Mouse (Mus musculus) neural tube, embryonic 12.5 days (tissue): Measurements from ENCODE around the gene Kl. TPM values are rescaled to one million over a fixed set of nuclear protein-coding genes. Genes with fewer than 3 reads are reported as not detected.

Experiments
- ATAC-seq: fragments of 200-750 bp; cut with Nextera tagmentation; 2 replicates; pipeline ENCODE4 v1.8.0; 2017; ENCODE audit warnings: low read depth, mild to moderate bottlenecking, moderate TSS enrichment, moderate library complexity; ENCODE audit not compliant: low FRiP score
- H3K27ac ChIP-seq: fragments of 300-500 bp; sonication (generic); 2 replicates; pipeline ENCODE4 v1.5.1; 2016
- H3K27me3 ChIP-seq: fragments of 300-500 bp; sonication (generic); replicated peaks from 2 replicates; pipeline ENCODE4 v1.6.1; 2016; ENCODE audit warnings: mild to moderate bottlenecking
- H3K36me3 ChIP-seq: fragments of 300-500 bp; sonication (generic); 2 replicates; pipeline ENCODE4 v1.6.1; 2016; ENCODE audit warnings: mild to moderate bottlenecking
- H3K4me1 ChIP-seq: fragments of 300-500 bp; sonication (generic); 2 replicates; pipeline ENCODE4 v1.6.1; 2016
- H3K4me2 ChIP-seq: fragments of 300-500 bp; sonication (generic); replicated peaks from 2 replicates; pipeline ENCODE4 v1.6.1; 2016; ENCODE audit warnings: mild to moderate bottlenecking
- H3K4me3 ChIP-seq: fragments of 300-500 bp; sonication (generic); 2 replicates; pipeline ENCODE4 v1.5.1; 2016
- H3K9ac ChIP-seq: fragments of 300-500 bp; sonication (generic); 2 replicates; pipeline ENCODE4 v1.6.1; 2016; ENCODE audit warnings: mild to moderate bottlenecking
- H3K9me3 ChIP-seq: fragments of 300-500 bp; sonication (generic); 2 replicates; pipeline ENCODE4 v1.6.1; 2016; ENCODE audit warnings: mild to moderate bottlenecking
- WGBS: fragments of 180-500 bp; shearing (Covaris S2); methylation state at CpG from one replicate; pipeline ENCODE4 v1.1.7; 2016; 5-methylcytosine and 5-hydroxymethylcytosine counted together
- polyA plus RNA-seq: library from polyadenylated mRNA; unstranded; fragments of >200 nt; fragmentation: Nextera tagmentation; extraction: Ambion mirVana; gene quantifications from 2 replicates; pipeline ENCODE4 v1.2.1, GENCODE M21; 2016

Kl gene
- polyA plus RNA-seq: 0.17 and 0.19 TPM in 2 replicates

DNA sequence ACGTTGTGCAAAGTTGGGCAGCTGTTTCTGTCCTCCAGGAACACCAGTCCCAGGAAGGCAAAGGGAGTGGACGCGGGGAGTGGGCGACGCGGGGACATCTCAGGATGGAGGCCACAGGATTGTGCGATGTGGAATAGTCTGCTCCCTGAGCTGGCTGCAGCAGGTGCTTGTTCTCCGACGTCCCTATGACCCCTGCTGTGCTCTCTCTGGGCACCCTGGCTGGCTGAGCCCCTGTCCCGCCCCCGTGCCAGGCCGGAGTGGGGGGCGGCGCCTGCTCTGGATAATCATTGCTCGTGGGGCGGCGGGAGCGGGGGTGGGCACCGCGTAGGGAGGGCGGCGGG, at the start of gene Kl:
Gene Kl (plus strand): TSS at position 280 of the 341 bp plus-strand sequence.
- Histone ChIP-seq H3K9me3 (no peaks in the 10 kb centered on the region), H3K36me3 (no peaks in the 10 kb centered on the region), H3K27ac (no peak within 1 kb of the TSS), H3K4me1 (peaks cover 9% of the 10 kb centered on the region), H3K4me2 (peak within 1 kb of the TSS; percentile 90), H3K27me3 (peaks cover 31% of the 10 kb centered on the region), H3K9ac (peak within 1 kb of the TSS; percentile 59), H3K4me3 (peak within 1 kb of the TSS; percentile 50)
- 3% methylated on average over 22 of the region's 22 CpGs for WGBS
- peak; percentile 25 for ATAC-seq

DNA sequence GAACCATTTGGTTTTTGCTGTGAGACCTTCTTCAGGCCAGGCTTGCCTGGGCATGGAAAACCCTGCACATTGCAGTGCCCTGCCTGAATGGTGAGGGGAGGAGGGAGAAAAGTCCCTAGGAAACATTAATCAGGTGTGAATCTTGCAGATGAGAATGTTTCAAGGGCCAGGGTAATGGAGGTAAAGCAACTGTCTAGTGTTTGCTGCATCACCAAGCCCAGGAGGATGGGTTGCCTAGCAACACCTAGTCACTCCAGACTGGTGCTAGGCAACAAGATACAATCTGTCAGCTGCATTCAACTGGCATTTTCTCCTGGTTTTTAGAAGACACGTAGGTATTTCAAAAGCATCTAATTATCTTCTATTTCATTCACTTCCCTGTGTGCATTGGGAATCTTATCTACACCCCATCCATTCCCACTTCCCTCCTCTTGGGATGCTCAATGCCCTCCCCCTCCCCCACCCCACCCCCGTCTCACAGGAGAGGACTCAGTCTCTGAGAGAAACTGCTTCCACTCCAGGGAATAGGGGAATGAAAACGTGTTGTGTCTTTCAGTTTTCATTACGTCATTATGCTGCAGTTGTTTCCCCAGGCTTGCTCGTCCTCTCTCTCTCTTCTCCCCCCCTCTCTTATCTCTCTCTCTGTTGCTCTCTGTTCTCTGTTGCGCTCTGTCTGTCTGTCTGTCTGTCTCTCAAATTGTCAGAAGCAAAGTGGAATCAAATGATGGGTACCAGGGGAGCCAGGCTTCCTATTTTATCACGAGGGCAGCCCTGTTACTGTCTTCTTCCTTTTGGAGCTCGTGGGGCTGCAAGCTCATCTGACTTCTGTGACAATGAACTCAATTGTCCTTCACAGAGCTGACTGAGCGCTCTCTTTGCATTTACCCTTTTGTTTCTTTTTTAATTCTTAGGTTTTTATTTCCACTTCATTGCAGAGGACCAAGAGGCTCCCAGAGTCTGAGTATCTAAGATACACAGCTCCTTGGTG, 46.1 kb upstream of the Kl start:
- H3K4me2 ChIP-seq: peak overlapping the region; percentile 47
- ATAC-seq: peak; percentile 96
- 0 out of 2 replicates have a peak, but pooled peaks cover 5% of the 10 kb centered on the region for H3K9me3 ChIP-seq
- H3K9ac ChIP-seq: no peak overlapping the region
- H3K36me3 ChIP-seq: no peaks in the 10 kb centered on the region
- H3K4me1 ChIP-seq: peaks cover 17% of the 10 kb centered on the region
- 16% methylated on average over 9 of the region's 9 CpGs for WGBS
- H3K27ac ChIP-seq: peak overlapping the region; percentile 55; the same call in 1 of the 2 replicates
- no peaks in the 10 kb centered on the region for H3K27me3 ChIP-seq
- no peak overlapping the region for H3K4me3 ChIP-seq

DNA sequence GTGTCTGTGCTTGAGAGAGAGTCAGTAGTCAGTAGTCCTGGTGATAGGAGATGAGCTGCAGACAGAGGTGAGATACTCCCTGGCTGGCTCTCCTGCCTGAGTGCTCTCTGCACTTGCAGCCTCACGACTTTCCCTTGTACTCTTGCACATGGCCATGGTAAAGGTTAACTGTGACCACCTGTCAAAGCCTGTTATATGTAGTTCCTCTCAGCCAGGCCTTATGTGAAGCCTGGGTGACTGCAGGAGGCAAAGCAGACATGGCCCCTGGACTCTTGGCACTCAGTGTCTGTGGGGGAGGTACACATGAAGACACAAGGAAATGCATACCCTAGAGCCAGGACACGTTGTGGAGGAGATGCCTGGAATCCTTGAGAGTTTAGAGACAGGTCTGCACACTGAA, 40.3 kb upstream of the Kl start:
- Histone ChIP-seq H3K4me1 (peaks cover 2% of the 10 kb centered on the region; the same call in 1 of the 2 replicates), H3K27ac (no peak overlapping the region), H3K36me3 (no peaks in the 10 kb centered on the region), H3K27me3 (no peaks in the 10 kb centered on the region), H3K4me3 (no peak overlapping the region), H3K4me2 (no peak overlapping the region), H3K9ac (no peak overlapping the region), H3K9me3 (0 out of 2 replicates have a peak, but pooled peaks cover 5% of the 10 kb centered on the region)
- 44% methylated on average over 2 of the region's 2 CpGs for WGBS
- ATAC-seq: no peak

DNA sequence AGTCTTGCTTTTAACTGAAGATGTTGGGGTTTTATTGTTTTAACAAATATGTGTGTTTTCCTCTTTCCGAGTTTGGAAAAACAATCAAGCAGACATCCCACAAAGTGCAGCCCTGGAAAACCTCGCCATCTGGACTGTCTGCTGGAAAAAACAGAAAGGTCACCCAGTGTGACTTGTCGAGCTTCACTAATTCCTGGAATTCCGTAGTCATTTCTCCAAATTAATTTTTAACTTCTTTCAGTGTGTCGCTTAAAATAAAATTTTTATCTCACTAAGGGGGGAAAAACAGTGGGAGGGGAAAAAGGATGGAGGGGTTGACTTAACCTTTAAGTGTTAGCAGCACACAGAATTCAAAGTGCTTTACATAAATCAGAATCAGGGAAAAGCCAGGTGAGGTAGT, 39.8 kb upstream of the Kl start:
- no peak for ATAC-seq
- Histone ChIP-seq H3K36me3 (no peaks in the 10 kb centered on the region), H3K9ac (no peak overlapping the region), H3K9me3 (0 out of 2 replicates have a peak, but pooled peaks cover 5% of the 10 kb centered on the region), H3K27ac (no peak overlapping the region), H3K4me2 (no peak overlapping the region), H3K4me1 (no peaks in the 10 kb centered on the region), H3K4me3 (no peak overlapping the region), H3K27me3 (no peaks in the 10 kb centered on the region)
- WGBS: 41% methylated on average over 5 of the region's 5 CpGs

DNA sequence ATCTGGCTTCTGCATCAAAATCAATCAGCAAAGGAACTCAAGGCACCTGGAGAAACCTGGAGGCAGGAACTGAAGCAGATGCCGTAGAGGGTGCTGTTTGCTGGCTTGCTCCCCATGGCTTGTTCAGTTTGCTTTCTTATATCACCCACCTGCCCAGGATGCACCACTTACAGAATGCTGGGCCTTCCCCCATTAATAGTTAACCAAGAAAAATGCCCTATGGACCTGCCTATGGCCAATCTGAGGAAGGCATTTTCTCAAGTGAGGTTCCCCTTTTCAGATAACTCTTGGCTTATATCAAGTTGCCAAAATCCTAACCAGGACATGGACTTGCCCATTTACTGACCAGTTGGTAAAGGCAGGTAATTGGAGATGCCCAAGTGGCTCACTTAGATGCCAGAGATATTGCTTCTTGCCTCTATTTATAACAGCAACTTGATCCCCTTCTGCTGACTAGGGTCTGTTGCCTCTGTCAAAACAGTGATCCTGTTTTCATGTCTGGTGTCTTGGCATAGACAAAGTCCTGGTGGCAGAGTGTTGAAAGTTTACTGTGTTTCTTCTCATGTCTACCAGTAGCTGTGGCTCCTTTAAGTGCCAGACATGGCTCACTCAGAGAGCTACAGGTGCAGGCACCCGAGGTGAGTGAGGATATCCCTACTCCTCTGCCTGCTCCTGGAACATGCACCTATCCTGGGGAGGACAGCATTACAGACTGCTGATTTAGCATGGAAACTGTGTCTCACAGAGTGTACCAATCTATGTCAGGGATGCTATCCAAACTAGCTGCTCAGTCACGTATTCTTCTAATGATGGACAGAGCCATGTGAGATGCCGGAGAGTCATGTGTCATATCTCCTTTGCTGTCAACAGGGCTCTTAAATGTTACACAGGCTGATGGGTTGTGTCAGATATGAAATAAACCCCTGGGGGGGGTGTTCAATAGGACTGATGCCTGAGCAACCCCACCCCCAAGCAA, 37.0 kb upstream of the Kl start:
- Histone ChIP-seq H3K27ac (no peak overlapping the region), H3K4me3 (no peak overlapping the region), H3K9me3 (no peaks in the 10 kb centered on the region), H3K9ac (no peak overlapping the region), H3K36me3 (no peaks in the 10 kb centered on the region), H3K4me2 (no peak overlapping the region), H3K27me3 (no peaks in the 10 kb centered on the region), H3K4me1 (no peaks in the 10 kb centered on the region)
- no peak for ATAC-seq
- WGBS: 86% methylated on average over 4 of the region's 4 CpGs

DNA sequence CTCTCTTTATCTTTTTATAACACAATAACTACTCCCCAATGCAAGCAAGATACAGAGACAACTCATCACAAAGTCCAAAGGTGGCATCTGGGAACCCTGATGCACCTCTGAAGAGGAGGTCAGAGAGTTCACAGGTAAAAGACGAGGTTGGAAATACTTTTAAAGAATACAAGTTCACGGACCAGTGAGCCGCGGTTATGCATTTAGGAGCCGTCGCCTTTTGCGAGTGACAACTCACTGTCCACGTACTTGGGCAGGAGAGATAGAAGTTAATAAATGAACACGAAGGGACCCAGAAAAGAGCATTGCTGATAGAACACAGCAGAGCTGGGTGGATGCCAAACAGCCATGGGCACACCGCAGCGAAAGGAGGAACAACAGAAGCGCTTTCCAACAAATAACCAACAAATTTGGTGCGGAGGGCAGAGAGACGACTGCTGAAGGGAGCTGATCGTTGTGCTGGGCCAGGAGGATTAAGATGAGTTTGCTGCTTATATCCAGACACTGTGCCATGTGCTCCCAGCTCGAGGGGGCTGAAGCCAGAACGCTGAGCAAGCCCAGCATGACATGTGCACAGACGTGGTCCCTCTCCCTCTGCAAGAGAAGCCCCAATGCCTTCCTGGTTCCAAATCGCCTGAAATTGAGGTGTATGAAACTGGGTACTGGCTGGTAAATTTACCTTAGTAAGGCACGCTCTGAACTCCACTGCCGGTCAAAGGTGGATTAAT, 35.1 kb upstream of the Kl start:
- 84% methylated on average over 21 of the region's 21 CpGs for WGBS
- no peak overlapping the region for H3K9ac ChIP-seq
- H3K4me2 ChIP-seq: no peak overlapping the region
- ATAC-seq: no peak
- no peak overlapping the region for H3K27ac ChIP-seq
- H3K9me3 ChIP-seq: no peaks in the 10 kb centered on the region
- no peak overlapping the region for H3K4me3 ChIP-seq
- H3K27me3 ChIP-seq: no peaks in the 10 kb centered on the region
- H3K4me1 ChIP-seq: no peaks in the 10 kb centered on the region
- H3K36me3 ChIP-seq: no peaks in the 10 kb centered on the region

DNA sequence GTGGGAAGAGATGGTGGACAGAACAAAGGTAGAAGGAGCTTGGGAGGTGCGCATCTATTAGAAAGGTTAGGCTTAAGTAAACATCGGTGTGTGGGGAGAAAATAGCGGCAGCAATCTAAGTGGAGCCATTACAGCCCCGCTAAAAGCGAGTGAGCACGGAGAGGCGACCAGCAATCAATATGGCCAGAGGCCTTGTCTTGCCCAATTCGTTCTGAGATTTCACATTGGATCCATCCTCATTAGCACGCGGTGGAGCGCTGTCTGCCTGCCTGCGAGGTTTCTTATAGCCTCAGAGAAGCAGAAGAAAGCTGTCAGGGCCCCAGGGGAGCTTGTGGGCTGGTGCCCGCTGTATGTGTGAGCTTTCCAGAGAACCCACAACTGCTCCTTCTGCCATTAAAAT, 33.8 kb upstream of the Kl start:
- WGBS: 76% methylated on average over 13 of the region's 13 CpGs
- H3K4me1 ChIP-seq: no peaks in the 10 kb centered on the region
- H3K4me2 ChIP-seq: no peak overlapping the region
- H3K9ac ChIP-seq: no peak overlapping the region
- H3K4me3 ChIP-seq: no peak overlapping the region
- H3K27me3 ChIP-seq: no peaks in the 10 kb centered on the region
- no peak overlapping the region for H3K27ac ChIP-seq
- H3K36me3 ChIP-seq: no peaks in the 10 kb centered on the region
- ATAC-seq: no peak
- no peaks in the 10 kb centered on the region for H3K9me3 ChIP-seq

DNA sequence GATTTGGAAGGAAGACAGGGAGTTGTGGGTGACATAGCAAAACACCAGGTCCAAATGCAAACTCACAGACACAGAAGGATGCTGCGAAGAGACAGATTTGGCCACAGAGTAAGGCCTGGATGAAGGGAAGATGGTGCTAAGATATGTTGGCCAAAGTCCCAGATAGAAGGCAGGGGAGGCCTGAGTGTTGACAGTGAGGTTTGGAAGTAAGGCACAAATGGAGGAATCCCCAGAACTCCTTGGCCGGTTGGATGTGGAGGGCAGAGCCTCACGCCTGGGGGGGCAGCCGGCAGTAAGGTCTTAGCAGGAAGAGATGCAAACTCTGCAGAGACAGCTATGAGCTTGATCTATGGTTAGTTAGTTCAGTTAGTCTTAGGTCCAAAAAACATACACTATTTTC, 33.1 kb upstream of the Kl start:
- 93% methylated on average over 4 of the region's 4 CpGs for WGBS
- ATAC-seq: no peak
- no peaks in the 10 kb centered on the region for H3K27me3 ChIP-seq
- no peak overlapping the region for H3K9ac ChIP-seq
- no peak overlapping the region for H3K4me3 ChIP-seq
- no peaks in the 10 kb centered on the region for H3K9me3 ChIP-seq
- no peaks in the 10 kb centered on the region for H3K4me1 ChIP-seq
- no peaks in the 10 kb centered on the region for H3K36me3 ChIP-seq
- no peak overlapping the region for H3K27ac ChIP-seq
- no peak overlapping the region for H3K4me2 ChIP-seq

DNA sequence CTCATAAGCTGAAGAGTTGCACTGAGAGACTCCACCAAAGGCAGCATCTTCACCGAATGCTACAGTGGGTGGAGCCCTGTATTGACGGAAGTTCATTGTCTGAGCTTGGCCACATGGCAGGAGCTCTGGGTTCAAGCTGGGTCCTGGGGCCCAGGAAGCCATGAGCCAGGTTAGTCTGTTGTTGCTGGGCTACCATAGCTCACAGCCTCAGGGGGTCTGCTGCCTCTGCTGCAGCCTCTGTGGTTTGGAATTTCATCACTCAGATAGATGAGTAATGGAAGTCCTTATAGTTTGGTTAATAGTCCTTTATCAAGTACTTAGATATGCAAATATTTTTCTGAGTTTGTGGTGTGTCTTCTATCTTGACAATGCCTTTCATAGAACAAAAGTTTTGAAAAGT, 32.4 kb upstream of the Kl start:
- Histone ChIP-seq H3K36me3 (no peaks in the 10 kb centered on the region), H3K27ac (no peak overlapping the region), H3K4me1 (no peaks in the 10 kb centered on the region), H3K9ac (no peak overlapping the region), H3K27me3 (no peaks in the 10 kb centered on the region), H3K4me2 (no peak overlapping the region), H3K4me3 (no peak overlapping the region), H3K9me3 (no peaks in the 10 kb centered on the region)
- no peak for ATAC-seq
- WGBS: 59% methylated on average over 2 of the region's 2 CpGs

DNA sequence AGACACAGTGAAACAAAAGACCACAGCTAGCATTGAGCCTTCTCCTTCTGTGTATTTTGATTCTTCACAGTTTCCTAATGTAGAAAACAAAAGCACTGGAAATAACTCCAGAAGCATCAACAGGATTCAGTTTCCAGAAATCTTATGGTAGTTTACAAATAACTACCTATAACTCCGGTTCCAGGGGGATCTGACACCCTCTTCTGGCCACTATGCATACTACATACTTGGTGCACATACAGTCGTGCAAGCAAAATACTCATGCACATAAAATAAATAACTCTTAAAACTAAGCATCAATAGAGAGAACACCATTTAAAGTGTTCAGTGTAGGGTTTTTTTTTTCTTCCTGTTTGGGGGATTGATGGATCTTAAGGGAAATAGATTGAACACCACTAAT, 23.0 kb upstream of the Kl start:
- no peak overlapping the region for H3K9ac ChIP-seq
- WGBS: 84% methylated on average over 2 of the region's 2 CpGs
- H3K27ac ChIP-seq: no peak overlapping the region
- no peaks in the 10 kb centered on the region for H3K4me1 ChIP-seq
- H3K9me3 ChIP-seq: no peaks in the 10 kb centered on the region
- H3K27me3 ChIP-seq: no peaks in the 10 kb centered on the region
- no peak overlapping the region for H3K4me2 ChIP-seq
- H3K4me3 ChIP-seq: no peak overlapping the region
- no peaks in the 10 kb centered on the region for H3K36me3 ChIP-seq
- ATAC-seq: no peak

DNA sequence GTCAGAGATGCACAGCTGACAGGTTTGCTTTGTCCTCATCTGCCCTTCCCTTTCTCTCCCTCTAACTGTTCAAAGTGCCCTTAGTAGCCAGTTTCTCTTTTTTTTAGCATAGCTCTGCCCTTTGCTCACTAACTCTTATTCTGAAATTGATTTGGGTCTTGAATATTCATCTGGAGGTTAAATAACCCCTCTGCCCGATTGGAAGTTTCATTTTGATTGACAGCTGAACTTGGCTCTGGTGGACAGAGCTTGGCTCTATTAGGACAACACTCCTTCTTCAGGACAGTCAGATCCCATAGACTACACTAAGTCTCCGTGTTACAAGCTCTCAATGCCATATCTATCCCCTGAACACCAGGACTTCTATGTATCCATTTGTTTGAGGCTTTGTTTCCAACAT, 19.8 kb upstream of the Kl start:
- Histone ChIP-seq H3K9me3 (no peaks in the 10 kb centered on the region), H3K9ac (no peak overlapping the region), H3K27me3 (no peaks in the 10 kb centered on the region), H3K4me2 (no peak overlapping the region), H3K27ac (no peak overlapping the region), H3K4me3 (no peak overlapping the region), H3K4me1 (no peaks in the 10 kb centered on the region), H3K36me3 (no peaks in the 10 kb centered on the region)
- 72% methylated on average over 2 of the region's 2 CpGs for WGBS
- ATAC-seq: no peak
